Mouse (Mus musculus) ZHBTc4 (cell line): Measurements from ENCODE around the gene Nkpd1.

Experiments
- DNase-seq: peaks from one replicate; pipeline ENCODE4 v3.0.0-alpha.2; 2011; ENCODE audit warnings: low read depth, low spot score

The Nkpd1 gene

DNA sequence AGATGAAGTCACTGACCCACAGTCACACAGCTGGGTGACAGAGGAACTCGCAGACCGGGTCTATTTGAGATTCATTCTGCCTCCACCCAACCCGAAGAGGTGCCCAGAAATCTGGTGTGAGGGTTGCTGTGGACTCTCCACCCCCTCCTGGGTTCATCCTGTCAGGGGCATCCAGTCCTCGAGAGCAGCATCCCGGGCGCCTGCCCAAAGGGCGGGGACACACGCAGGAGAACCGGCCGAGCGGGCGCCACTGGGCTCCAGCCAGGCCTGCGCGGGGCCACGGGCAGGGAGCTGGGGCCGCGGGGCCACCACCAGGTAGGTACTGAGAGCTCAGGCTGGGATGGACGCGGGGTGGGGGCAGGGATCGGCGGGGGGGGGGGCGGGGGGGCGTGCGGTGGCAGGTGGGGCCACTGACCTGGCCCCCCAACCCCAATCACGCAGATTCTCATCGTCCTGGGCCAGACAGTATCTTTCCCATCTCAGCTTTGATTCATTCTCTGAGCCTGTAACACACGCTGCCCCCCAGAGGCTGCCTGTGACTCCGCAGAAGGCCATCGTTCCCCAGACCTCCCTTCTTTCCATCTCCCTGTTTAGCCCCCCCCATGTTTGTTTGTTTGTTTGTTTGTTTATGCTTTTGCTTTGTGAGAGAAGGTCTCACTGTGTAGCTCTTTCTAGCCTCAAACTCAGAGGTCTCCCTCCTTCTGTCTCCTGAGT, at the start of gene Nkpd1:
TSS of gene Nkpd1 (plus strand) at position 187 of the 714 bp plus-strand sequence.
- DNase-seq: peak; percentile 43

DNA sequence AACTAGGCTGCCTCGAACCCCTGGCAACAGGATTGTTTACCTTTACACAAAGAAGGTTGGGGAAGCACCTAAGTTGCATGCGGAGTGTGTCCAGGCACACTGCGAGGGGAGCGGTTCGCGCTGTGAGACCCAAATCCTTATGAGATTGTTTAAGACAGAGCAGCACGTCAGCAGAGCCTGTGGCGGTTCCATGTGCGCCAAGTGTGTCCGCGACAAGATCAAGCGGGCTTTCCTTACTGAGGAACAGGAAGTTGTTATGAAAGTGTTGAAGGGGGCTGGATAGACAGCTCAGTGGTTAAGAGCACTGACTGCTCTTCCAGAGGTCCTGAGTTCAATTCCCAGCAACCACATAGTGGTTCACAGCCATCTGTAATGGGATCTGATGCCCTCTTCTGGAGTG, 49.4 kb upstream of the Nkpd1 start:
- DNase-seq: no peak

DNA sequence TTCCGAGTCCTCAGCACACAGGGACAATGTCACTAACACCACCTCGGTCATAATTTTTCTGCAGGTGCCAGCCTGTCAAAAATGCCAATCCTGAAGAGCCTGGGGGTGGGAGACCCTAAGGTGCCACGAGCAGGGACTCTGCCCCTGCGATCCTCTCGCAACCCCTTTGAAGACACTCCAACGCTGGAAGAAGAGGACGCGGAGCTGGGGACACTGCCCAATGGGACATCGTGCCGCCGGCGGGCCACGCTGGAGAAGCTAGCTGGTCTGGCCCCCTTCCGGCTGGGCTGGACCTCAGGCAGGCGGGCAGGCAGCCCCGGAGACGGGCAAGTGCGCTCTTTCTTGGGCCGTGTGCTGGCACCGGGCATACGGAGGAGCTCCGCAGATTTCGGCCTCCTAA, 48.2 kb upstream of the Nkpd1 start:
- DNase-seq: no peak

DNA sequence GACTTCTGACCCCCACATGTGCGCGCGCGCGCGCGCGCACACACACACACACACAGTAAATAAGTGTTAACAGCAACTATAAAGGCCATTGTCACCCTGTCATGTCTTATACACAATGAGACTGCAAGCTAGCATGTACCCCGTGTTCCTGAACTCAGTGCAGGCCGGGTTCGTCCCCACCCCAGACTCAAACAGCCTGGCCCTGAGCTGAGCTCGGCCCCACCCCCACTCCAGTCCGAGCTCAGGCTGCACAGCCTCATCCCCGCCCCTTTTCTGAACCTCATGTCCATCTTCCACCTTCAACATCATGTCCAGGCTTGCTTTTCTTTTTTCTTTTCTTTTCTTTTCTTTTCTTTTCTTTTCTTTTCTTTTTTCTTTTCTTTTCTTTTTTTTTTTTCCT, 47.3 kb upstream of the Nkpd1 start:
- DNase-seq: peak; percentile 43

DNA sequence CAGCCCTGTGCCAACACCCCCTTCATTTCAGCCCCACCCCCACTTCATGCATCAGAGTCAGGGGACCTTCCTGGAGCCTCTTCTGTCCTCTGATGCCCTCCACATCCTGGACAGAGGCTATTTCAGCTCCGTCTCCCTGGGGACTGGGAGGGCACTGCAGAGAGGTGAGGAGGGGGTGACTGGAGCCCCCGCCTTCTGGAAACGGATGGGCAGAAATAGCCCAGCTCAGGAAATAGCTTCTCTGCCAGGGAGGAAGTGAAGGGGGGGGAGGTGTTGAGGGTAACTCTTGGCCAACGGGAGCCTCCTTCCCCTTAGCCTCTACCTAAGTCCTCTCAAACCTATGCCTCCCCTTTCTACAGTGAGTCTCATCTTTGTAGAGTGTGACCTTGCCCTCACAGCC, 45.2 kb upstream of the Nkpd1 start:
- no peak for DNase-seq

DNA sequence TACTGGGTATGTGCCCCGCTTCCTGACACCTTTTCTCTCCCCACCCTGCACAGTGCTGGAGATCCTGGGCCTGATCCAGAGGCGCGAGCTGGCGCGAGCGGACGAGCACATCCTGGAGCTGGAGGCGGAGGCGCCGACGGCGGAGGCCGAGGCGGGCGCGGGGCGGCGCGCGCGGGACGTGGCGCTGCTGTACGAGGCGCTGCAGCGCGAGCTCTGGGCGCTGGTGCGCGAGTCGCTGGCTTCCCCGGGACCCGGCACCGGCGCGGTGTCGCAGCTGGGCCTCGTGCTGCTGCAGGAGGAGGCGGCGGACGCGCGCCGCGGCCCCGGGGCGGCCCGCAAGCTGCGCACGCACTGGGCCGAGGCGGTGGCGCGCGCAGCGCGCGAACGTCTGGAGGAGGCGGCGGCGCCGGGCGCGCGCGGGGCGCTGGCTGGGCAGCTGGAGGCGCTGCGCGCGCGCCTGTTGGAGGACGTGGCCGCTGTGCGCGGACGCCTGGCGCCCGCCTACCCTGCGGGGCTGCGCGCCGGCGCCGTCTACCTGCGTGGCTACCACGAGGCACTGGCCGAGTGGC, 43.7 kb upstream of the Nkpd1 start:
- peak; percentile 91 for DNase-seq

DNA sequence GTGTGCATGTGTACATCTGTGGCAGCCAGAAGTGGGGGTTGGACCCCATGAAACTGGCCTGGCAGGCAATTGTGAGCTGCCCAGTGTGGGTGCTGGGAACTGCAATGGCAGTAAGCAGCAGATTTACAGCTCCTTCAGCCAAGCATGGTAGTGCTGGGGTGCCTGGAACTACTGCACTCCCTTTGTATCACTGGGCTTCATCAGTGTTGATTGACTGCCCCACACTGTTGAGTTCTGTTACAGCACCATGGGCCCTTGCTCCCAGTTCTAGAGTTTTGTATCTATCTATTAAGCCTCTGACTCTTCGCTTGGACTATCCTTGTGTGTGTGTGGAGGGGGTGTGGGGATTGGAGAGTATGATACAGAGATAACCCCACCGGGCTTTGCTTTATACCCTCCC, 40.6 kb upstream of the Nkpd1 start:
- no peak for DNase-seq

DNA sequence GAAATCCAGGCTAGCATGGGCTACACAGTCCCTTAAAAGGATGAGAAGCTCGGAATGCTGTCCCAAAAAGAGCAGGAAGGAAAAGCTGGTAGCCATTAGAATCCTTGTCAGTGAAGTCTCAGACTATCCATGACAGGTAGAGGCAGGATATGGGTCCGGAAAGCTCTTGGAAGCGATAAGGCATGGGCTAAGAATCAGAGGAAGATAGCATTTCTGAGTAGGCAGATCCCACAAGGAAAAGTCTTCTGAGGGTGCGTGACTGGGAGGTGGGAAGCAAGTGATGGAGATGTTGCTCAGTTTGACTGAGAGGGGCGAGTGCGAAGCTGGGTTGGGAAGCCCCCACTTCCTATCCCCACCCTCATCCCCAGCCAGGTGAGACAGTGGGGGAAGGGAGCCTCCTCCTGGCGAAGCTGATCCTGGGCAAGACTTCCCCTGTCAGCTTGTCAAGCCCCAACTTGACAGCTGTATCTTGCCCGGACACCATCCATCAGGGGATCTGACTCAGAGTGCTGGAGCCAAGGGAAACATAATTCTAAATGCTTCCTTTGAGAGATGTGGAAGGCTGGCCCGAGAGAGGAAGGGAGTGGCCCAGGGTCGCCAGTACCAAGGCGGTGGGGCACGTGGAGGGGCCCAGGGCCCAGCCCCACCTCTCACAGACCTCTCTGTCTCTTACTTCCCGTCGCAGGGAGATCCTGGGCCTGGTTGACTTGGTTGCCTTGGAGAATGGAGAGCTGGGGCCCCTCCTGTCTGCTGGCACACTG, 39.8 kb upstream of the Nkpd1 start:
- DNase-seq: no peak

DNA sequence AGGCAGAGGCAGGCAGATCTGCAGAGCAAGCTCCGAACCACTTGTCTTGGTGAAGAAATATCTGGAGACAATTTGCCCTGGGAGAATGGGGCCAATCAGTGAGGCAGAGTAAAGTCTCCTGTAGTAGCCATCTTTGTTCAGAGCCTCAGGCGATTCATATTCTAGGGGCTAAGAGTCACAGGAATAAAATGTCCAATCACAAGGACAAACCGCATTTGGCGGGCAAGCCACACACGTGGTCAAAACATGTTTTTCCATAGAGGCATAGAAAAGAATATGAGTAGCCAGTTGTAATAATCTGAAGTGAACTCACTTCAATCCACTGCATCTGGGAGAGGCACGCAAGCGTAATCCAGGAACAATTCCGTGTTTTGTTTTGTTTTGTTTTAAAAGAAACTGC, 34.4 kb upstream of the Nkpd1 start:
- no peak for DNase-seq

DNA sequence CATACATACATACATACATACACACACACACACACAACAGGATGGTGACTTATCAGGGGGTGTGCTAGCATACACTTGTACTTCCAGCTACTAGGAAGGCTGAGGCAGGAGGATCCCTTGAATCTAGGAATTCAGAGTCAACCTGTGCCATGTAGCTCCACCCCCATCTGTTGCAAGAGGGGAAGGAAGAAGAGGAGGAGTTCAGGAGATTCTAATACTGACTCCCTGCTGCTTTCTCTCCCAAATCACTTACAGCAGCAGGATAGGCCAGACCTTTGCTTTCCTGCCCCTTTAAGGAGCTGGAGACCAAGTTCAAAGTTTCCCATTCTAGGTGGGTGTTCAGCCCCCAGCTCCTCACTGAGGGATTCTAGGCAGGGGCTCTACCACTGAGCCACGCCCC, 32.1 kb upstream of the Nkpd1 start:
- no peak for DNase-seq

DNA sequence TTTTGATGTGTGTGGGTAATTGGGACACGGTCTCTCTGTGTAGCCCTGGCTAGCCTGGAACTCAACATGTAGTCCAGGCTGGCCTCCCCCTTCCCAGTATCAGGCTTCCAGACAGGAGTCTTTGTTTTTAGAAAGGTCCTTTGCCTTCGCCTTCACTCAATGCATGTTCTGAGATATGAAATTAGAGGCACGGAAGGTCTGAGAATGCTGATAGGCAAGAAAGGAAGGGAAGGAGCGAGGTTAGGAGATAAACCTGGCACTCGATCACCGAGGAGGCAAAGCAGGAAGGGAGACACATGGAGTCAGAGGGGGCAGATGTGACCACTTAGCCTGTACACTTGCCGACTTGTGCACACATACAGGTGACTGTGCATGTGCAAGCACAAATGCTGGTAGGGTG, 31.1 kb upstream of the Nkpd1 start:
- DNase-seq: no peak

DNA sequence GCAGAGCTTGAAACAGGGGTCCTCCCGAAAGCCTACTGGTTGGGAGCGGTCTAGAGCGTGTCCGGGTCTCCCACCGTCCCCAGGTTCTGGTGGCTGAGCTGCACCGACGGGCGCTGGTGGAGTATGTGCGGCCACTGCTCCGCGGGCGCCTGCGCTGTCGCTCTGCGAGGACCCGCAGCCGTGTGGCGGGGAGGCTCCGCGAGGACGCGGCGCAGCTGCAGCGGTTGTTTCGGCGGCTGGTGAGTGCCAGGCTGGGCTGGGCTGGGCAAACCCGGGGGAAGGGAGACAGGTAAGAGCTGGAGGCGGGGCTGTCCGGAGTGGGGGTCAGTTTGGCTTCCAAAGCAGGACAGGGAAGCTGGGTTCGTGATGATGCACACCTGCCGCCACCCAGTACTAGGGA, 28.1 kb upstream of the Nkpd1 start:
- no peak for DNase-seq

DNA sequence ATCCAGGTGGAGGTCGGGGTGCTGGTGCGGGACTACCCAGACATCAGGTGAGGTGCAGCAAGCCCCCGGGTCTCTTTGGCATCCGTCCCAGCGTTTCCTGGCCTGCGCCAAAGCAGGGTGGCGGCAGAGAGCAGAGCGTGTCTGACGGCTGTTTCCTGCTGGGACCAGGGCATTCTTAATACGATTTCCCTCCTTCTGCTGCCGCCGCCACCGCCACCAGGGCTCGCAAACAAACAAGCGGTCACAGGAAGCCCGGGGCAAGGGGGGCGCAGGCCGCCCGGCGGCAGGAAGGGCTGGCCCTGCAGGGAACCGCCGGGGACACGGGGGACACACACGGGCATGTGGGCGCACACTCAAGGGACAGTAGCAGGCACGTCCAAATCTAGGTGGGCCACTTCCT, 25.9 kb upstream of the Nkpd1 start:
- no peak for DNase-seq

DNA sequence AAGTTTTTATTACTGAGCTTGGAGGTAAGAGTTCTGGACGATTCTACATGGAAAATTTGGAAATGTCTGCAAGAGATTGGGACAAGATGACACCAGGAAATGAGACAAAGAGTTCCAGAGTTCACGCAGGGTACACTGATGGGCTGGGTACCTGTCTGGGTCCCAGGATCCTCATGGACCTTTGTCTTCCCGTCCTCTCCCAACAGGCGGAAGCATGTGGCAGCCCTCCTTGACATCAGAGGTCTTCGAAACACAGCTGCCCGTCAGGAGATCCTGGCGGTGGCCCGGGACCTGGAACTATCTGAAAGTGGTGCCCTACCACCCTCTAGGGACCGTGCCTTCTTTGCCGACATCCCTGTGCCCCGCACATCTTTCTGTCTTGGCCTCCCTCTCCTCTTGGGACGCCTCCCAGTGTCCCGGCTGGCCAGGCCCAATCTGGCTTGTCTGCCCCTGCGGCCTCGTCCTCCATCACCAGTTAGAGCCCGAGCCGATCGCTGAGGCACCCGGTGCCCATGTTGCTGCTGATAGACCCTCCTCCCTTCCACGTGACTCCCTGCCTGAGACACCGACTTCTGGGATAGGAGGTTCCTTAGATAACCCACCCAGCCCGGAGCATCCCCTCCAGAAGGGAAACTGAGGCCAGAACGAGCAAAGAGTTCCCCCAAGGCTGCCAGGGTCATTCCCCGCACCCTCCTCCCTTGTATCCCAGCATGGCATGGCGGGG, 22.7 kb upstream of the Nkpd1 start:
- DNase-seq: no peak

DNA sequence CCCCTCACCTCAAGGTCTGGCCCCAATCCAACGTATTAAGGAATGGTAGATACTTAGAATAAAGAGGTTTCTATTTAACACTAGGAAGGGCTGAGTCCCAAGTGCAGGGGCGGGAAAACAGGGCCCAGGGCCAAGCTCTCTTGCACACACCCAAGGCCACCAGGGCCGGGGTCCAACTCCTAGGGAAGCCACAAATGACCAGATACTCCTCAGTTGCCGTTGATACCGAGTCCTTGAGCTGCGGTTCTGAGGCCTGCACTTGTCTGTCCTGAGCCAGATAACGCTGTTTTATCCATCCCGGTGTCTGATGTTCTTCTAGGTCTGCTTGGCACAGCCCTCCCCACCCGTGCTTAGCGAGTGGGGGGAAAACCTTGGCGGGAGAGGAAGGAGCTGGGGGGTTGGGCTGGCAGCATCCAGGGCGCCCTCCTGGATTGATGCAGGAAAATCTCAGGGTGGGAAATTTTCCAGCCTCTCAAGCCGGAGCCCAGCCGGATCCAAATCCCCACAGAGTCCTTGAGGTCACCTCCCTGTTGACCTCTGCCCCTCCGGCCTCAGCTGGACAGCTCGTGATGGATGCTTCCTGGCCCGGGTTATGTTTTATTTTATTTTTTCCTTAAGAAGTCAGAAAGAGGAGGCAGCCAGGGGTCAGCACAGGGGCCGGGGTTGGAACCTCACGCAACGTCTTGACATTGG, 22.0 kb upstream of the Nkpd1 start:
- DNase-seq: no peak

DNA sequence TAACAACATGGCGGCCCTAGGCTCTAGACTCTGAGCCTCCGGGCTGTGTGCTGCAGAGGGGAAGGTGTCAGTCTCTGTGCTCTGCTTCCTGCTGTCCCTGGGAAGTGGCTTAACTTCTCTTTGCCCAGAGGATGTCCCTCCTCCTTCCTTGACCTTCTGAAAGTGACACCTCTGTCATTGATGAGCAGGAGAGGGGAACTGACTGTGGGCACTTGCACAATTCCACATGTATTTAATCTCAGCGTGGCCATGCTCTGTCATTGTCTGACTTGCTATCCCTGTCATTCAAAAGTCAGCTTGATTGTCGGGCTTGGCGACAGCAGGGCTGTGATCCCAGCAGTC, 21.5 kb upstream of the Nkpd1 start:
- DNase-seq: peak; percentile 51

DNA sequence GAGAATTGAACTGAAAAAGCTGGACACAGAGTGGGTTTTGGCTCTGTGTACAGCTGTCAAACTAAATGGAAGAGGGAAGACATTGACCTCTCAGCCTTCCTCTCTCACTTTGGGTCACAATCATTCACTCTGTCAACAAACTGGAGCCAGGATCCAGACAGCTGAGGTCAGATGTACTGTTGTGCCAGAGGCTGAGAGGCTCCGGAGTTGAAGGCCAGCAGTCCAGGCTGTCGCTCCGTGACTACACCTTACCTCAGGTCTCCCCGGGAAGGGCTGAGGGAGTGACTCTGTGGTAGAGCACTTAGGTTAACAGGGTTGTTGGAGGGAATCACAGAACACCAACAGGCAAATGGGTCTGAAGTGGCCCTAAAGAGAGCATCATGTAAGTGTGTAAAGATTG, 19.3 kb upstream of the Nkpd1 start:
- DNase-seq: no peak

DNA sequence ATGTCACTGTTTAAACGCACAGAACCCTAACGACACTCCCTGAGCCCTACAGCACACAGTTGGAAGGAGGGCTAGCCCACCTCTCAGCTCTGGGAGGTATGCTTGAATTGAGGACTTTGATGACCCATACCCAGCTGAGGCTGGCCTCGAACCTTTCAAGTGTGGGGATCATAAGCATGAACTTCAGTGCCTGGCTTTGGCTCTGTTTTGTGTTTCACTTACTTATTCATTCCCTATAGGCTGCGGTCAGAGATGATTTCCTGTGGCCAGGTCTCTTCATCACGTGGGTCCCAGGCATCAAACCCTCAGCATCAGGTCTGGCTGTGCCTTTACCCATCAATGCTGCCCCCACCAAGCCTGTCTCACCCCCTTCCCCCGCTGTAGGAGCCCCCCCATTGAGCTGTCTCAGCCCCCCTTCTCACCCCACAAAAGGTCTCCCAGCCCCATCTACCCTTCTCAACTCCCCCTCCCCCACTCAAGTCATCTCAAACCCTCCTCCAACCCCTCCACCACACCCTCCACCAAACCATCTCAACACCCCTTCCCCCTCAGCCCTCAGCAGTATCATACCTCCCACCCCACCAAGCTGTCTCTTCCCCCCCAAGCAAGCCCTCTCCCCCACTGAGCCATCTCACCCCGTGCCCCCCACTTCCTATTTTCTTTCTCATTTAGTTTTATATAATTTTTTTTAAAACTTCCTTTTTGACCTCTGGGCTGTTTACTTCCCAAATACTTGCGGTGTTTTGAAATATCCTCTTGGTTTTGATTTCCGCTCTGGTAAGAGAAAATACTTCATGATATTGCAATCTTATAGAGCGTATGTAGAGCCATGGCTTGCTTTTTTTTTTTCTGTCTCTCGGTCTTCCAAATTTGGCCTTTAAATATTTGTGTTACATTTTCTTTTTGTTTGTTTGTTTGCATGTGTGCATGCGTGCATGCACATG, 16.9 kb upstream of the Nkpd1 start:
- no peak for DNase-seq

DNA sequence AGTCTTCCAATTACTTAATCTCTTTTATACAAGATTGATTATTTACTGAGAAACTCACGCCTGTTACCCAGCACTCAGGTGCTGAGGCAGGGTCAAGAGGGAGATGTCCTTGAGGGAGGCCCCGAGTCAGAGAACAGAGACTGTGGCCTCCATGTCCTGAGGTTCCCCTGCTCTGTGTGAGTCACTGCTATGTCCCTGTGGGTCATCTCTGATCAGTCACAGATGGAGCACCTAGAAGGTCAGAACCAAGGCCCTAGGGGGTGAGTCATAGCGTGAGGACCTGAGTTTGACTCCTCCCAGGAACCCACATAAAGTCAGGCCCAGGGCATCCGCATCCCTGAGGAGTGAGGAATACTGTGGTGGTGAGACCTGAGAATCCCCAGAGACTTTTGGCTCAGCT, 16.0 kb upstream of the Nkpd1 start:
- no peak for DNase-seq

DNA sequence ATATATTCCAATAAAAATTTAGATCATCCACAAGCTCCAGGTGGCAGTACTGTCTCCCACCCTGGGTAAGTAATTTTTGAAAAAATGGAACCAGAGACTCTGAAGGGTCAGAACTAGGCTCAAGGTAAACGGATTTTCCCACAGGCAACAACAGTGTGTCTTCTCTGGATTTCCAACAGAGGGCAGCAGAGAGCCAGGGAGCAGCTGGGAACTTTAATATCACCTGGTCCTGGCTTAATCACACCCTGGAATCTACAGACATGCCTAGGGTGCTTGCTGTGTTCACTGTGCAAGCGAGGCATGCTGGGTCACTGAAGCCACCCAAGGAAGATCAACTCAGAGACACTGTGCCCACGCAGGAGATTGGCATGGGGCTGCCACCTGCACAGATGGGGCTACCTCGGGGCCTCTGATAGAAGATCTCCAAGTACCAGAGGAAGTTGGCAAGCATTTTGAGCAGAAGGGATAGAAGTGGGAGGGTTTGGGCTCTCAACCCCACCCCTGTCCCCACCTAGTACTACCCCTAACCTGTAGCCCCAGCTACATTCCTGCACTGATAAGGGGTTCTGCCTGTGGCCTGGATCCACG, 14.1 kb upstream of the Nkpd1 start:
- DNase-seq: peak; percentile 78
